Mouse (Mus musculus) C2C12 (cell line): ENCODE data around the gene 1700080O16Rik.

Experiments used
- CTCF ChIP-seq: IDR thresholded peaks from one replicate; pipeline ENCODE4 v1.5.1; 2011; ENCODE audit not compliant: control insufficient read depth, insufficient read depth, insufficient read length
- MAX ChIP-seq: IDR thresholded peaks from one replicate; pipeline ENCODE4 v1.6.1; 2011; ENCODE audit warnings: mild to moderate bottlenecking, control low read depth
- USF1 ChIP-seq: IDR thresholded peaks from one replicate; pipeline ENCODE4 v1.6.1; 2011; ENCODE audit warnings: low read depth, mild to moderate bottlenecking, control low read depth, moderate library complexity

- TF ChIP-seq CTCF = no peak
- TF ChIP-seq MAX = no peak
- TF ChIP-seq USF1 = no peak
Observed at GRCm38 (mm10) chrX:51999426-51999825, 26.9 kb upstream of the 1700080O16Rik start.
